Mouse (Mus musculus): Measurements from ENCODE around the gene Zfp867.

The Zfp867 gene

DNA sequence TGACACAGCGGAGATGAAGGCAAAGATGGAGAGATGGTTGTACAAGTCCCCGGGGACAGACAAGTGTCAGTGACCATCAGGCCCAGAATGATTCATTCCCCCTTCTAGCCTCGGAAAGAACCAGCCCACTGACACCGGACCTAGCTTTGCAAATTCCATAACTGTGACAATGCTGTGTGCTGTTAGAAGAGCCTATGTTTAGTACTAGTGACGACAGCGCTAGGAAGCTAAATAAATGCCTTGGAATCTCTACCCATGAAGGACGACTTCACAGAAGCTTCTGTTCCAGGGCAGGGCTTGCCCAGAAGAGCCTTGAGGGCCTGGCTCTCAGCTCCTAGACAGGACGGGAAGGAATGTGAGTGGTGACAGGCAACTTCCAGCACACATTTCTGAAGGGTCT is 13.9 kb upstream of the Zfp867 start:
- POLR2A ChIA-PET = interaction anchor here in 3 of 4 experiments (0.7 to 7.9 kb wide), 10 partner anchors 12 to 344 kb away, joined by 3 to 57 read pairs (median 4); partner anchors contain the start of gene Zfp867 (in 3 of the 3)
- CTCF ChIA-PET = interaction anchor here (0.5 to 3.3 kb wide), 5 partner anchors 12 to 186 kb away, joined by 3 to 42 read pairs (median 6); no protein-coding TSS in a partner anchor

DNA sequence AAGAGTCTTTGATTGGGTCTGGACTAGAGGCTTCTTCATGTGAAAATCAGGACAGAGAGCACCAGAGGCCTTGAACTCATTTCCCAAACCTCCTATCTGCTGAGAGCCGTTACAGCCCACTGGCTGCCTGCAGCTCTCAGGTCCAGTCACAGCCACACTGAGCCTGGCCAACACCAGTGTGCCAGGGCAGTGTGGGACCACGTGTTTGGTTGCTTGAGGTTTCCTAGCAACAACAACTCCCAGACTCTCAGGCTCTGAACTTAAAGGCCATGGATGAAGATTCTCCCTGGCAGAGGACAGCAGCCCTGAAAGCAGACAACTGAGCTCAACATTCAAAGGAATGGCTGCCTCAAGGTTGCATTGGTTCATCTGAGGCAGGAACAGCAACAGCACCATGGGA is 13.4 kb upstream of the Zfp867 start:
- ChIA-PET POLR2A (interaction anchor here in 3 of 4 experiments (0.7 to 7.9 kb wide), 12 partner anchors 13 to 344 kb away, joined by 3 to 57 read pairs (median 4); partner anchors contain the start of genes Zfp867 (in 3 of the 3) and Wnt9a (in 1 of the 3)), CTCF (interaction anchor here (0.8 to 3.3 kb wide), 7 partner anchors 12 to 188 kb away, joined by 3 to 42 read pairs (median 4); no protein-coding TSS in a partner anchor)

DNA sequence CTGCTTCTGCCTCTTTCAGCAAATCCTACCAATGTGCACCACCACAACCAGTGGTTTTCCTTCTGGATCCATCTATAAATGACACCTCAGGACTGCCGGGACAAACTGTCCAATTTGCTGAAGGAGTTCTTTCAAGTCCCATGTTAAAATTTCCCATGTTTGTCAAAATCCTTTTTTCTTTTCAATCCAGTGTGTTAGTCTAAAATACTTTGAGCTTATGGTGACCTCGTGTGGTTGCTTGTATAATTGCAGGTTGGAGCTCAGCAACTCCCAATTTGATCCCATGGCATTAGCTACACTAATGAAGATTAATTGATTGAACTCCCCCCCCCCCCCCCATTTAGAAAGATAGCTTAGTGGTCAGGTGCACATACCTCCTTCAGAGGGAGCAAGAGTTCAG is 10.9 kb upstream of the Zfp867 start:
- CTCF ChIA-PET = interaction anchor here (0.5 to 3.3 kb wide), 74 partner anchors 8 to 1275 kb away, joined by 3 to 51 read pairs (median 4); partner anchors contain the start of genes Wnt9a (in 2 of the 4), Zfp867 (in 2 of the 4) and Zkscan17 (in 2 of the 4)
- POLR2A ChIA-PET = interaction anchor here (0.6 to 7.9 kb wide), 27 partner anchors 11 to 303 kb away, joined by 3 to 57 read pairs (median 4); partner anchors contain the start of genes Wnt9a (in 3 of the 4), Zfp867 (in 2 of the 4) and Zkscan17 (in 1 of the 4)

DNA sequence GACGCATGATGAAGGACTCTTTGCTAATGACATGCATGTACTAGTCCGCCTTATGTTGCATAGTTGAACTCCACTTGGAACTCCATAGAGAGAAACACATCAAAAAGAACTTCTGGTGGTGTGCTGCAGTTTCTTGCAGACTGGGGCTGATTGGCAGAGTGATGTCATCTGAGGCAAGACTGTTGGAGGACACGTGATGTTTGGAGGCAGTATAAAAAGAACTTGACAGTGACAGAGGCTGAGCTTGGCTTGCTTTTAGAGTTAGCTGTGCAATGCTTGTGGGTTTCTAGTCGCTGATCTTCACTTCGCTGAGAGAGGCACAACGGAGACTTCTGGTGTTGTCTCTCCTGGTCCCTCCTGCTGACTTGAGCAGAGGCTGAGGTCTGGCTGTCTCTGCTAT is 5.0 kb upstream of the Zfp867 start:
- ChIA-PET POLR2A (no interaction called here), CTCF (interaction anchor here in 1 of 4 experiments (0.6 kb wide), 1 partner anchor 175 kb away, joined by 3 read pairs; no protein-coding TSS in a partner anchor)

GRCm38 (mm10) chr11:59471413-59472325 is 605 bp downstream of the Zfp867 start:
- POLR2A ChIA-PET = interaction anchor here (0.5 to 5.7 kb wide), 72 partner anchors 9 to 368 kb away, joined by 3 to 57 read pairs (median 4); partner anchors contain the start of genes Snap47 (in 3 of the 4), Jmjd4 (in 2 of the 4), Wnt9a (in 2 of the 4) and Cops3 (in 1 of the 4)

DNA sequence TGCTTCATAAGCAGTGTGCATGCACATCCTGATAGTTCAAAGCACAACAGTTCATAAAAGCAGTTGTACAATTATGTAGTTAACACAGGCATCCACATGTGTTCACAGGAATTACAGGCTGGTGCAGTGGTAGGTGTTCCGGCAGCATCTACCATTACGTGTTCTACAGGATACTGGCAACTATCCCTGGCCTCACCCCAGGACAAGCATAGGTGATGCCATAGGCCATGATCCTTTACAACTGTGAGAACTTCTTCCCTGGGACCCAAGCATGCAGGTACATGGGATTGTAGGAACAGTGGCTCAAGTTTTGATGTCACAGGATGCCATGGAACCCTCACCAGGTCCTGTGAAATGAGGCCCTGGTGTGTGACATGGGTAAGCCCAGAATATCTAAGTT is 11.8 kb downstream of the Zfp867 start:
- CTCF ChIA-PET = no interaction called here
- POLR2A ChIA-PET = interaction anchor here in 2 of 4 experiments (1.0 to 4.5 kb wide), 6 partner anchors 11 to 23 kb away, joined by 3 to 35 read pairs (median 6); partner anchors contain the start of genes Jmjd4 (in 1 of the 2) and Zfp867 (in 1 of the 2)

More at GRCm38 (mm10) chr11:59471413-59472325, 605 bp downstream of the Zfp867 start:
- CTCF ChIA-PET = interaction anchor here (0.6 to 3.8 kb wide), 23 partner anchors 11 to 340 kb away, joined by 3 to 33 read pairs (median 4); partner anchors contain the start of genes Wnt9a (in 1 of the 4) and Zkscan17 (in 1 of the 4)

GRCm38 (mm10) chr11:59458973-59459372 is 13.3 kb downstream of the Zfp867 start:
- ChIA-PET CTCF (interaction anchor here (0.7 to 1.7 kb wide), 9 partner anchors 12 to 360 kb away, joined by 3 to 5 read pairs (median 3); partner anchors contain the start of gene Zfp867 (in 1 of the 4)), POLR2A (interaction anchor here (0.6 to 4.5 kb wide), 28 partner anchors 8 to 353 kb away, joined by 3 to 35 read pairs (median 4); partner anchors contain the start of genes Jmjd4 (in 3 of the 4), Zfp867 (in 3 of the 4), Wnt9a (in 2 of the 4) and Snap47 (in 1 of the 4))

DNA sequence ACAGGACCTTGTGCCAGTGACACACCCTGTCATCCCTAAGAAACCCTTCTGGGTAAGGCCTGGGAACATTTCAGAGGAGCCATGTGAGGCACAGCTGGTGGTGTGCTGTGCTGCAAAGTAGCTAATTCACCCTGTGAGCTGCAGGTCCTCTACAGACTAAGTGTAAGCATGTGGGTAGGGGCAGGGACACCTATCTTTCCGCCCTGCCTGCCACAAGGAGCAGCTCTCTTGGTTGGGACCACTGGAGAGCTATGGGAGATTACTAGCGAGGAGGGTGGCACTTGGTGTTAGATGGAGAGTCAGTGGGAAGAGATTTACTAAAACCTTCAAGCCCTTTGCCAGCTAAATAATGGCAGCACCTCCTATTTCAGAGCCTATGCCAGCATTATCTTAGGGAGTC is 15.4 kb downstream of the Zfp867 start:
- ChIA-PET POLR2A (interaction anchor here in 2 of 4 experiments (0.7 to 4.5 kb wide), 7 partner anchors 10 to 150 kb away, joined by 3 to 35 read pairs (median 3); partner anchors contain the start of genes Wnt9a (in 1 of the 2) and Zfp867 (in 1 of the 2)), CTCF (interaction anchor here in 1 of 4 experiments (0.6 kb wide), 1 partner anchor 14 kb away, joined by 8 read pairs; no protein-coding TSS in a partner anchor)

GRCm38 (mm10) chr11:59456346-59456745 is 15.9 kb downstream of the Zfp867 start:
- CTCF ChIA-PET = no interaction called here
- POLR2A ChIA-PET = interaction anchor here in 2 of 4 experiments (1.1 to 4.5 kb wide), 6 partner anchors 10 to 150 kb away, joined by 3 to 35 read pairs (median 3); partner anchors contain the start of genes Wnt9a (in 1 of the 2) and Zfp867 (in 1 of the 2)

- CTCF ChIA-PET = no interaction called here
These were observed 21.2 kb downstream of the Zfp867 start, which contains the start of gene Snap47 for GRCm38 (mm10) chr11:59451086-59451485. Gene Snap47 (minus strand): TSS chr11:59451186.

DNA sequence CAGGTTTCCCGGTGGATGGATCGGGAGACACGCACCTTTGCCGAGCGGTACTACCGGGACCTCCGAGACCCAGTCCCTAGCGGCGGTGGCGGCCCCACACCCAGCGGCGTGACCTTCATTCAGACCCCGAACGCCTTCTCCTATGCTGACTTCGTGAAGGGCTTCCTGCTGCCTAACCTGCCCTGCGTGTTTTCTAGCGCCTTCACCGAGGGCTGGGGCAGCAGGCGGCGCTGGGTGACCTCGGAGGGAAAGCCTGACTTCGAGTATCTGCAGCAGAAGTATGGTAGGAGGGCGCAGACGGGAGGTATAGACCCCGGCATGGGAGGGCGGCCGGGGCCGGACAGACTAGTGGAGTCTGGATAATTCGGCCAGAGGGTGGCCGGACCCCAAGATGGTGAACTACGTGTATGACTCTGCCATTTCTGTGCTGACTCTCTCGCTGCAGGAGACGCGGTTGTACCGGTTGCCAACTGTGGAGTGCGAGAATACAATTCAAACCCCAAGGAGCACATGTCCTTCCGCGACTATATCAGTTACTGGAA is 22.0 kb downstream of the Zfp867 start:
- CTCF ChIA-PET = interaction anchor here in 2 of 4 experiments (1.2 to 1.5 kb wide), 2 partner anchors 75 kb away, joined by 3 to 5 read pairs; partner anchors contain the start of gene Zkscan17 (in 1 of the 2)

More at GRCm38 (mm10) chr11:59451086-59451485, 21.2 kb downstream of the Zfp867 start, which contains the start of gene Snap47:
- POLR2A ChIA-PET = interaction anchor here in 3 of 4 experiments (0.5 to 5.4 kb wide), 8 partner anchors 8 to 162 kb away, joined by 3 to 41 read pairs (median 6); partner anchors contain the start of gene Zfp867 (in 2 of the 3)

GRCm38 (mm10) chr11:59449741-59450229 is 22.5 kb downstream of the Zfp867 start, which contains the start of gene Jmjd4:
Gene Jmjd4 (plus strand): TSS chr11:59450045.
- CTCF ChIA-PET = interaction anchor here in 3 of 4 experiments (0.6 to 1.5 kb wide), 7 partner anchors 52 to 355 kb away, joined by 3 to 8 read pairs (median 4); partner anchors contain the start of gene Zkscan17 (in 1 of the 3)
- POLR2A ChIA-PET = interaction anchor here (0.5 to 5.4 kb wide), 27 partner anchors 9 to 1119 kb away, joined by 3 to 41 read pairs (median 4); partner anchors contain the start of genes Zfp867 (in 4 of the 4), Iba57 (in 1 of the 4), Sh3bp5l (in 1 of the 4) and Zfp672 (in 1 of the 4)

More for the DNA sequence above, 22.0 kb downstream of the Zfp867 start:
- POLR2A ChIA-PET = interaction anchor here (0.5 to 5.4 kb wide), 21 partner anchors 8 to 1120 kb away, joined by 3 to 41 read pairs (median 4); partner anchors contain the start of genes Zfp867 (in 3 of the 4), Iba57 (in 1 of the 4), Sh3bp5l (in 1 of the 4) and Zfp672 (in 1 of the 4)

DNA sequence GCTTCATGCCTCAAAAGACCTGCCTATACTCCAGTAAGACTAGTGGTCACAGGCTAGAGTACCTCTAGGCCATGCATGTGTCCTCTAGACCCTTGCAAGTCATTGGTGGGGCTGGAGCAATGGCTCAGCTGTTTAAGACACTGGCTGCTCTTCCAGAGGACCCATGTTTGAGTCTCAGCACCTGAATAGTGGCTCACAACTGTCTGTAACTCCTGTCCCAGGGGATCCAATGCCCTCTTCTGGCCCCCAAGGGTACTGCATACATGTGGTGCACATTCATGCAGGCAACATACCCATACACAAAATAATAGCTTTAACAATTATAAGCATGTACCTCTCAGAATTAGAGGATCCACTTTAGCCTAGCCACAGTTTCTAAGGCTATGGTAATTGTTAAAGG is 29.2 kb downstream of the Zfp867 start:
- CTCF ChIA-PET = interaction anchor here in 3 of 4 experiments (0.6 to 1.7 kb wide), 5 partner anchors 16 to 145 kb away, joined by 3 to 5 read pairs (median 4); partner anchors contain the start of gene Zfp867 (in 1 of the 3)
- POLR2A ChIA-PET = interaction anchor here in 3 of 4 experiments (0.6 to 2.7 kb wide), 9 partner anchors 12 to 88 kb away, joined by 3 to 10 read pairs (median 3); partner anchors contain the start of gene Zfp867 (in 2 of the 3)

GRCm38 (mm10) chr11:59437954-59438353 is 34.3 kb downstream of the Zfp867 start:
- POLR2A ChIA-PET = interaction anchor here in 1 of 4 experiments (0.5 to 0.7 kb wide), 2 partner anchors 10 to 32 kb away, joined by 3 to 4 read pairs; no protein-coding TSS in a partner anchor

DNA sequence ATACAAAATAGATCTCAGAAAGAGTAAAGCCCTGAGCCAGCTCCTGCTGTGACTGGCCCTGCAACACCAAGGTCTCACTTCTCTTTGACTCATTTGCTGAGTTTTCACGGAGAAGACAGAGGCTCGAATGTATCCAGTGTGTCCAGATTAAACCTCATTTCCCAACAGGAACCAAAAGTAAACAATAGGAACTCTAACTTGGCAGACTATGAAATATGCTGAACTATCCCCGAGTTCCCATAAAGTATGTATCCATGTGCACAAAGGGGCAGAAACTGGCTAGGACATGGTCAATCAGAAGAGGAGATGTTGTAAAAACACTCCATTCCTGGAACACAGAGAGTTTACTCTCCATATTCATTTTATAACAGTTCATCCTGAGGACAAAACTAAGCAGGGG is 40.0 kb downstream of the Zfp867 start:
- CTCF ChIA-PET = no interaction called here
- POLR2A ChIA-PET = interaction anchor here in 1 of 4 experiments (1.8 kb wide), 1 partner anchor 9 kb away, joined by 5 read pairs; no protein-coding TSS in a partner anchor

More at GRCm38 (mm10) chr11:59437954-59438353, 34.3 kb downstream of the Zfp867 start:
- CTCF ChIA-PET = no interaction called here

DNA sequence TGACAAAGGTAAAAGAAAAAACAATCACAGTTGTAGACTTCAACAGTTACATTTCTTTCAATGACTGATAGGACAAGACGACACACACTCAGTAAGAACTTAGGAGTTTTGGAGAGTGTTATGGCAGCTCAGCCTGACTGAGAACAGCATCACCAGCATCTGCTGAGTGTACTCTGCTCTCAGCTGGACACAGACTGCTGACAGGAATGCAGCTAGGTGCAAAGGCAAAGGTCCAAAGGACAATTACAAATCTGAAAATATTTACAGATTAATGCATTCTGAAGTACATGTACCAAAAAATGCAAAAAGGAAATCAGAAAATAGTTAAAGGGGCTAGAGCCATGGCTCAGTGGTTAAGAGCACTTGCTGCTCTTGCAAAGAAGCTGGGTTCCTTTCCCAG is 42.3 kb downstream of the Zfp867 start:
- CTCF ChIA-PET = interaction anchor here in 1 of 4 experiments (1.3 kb wide), 1 partner anchor 53 kb away, joined by 3 read pairs; no protein-coding TSS in a partner anchor
- POLR2A ChIA-PET = interaction anchor here in 1 of 4 experiments (0.6 kb wide), 1 partner anchor 543 kb away, joined by 4 read pairs; no protein-coding TSS in a partner anchor
